Mouse (Mus musculus): Measurements from ENCODE around the gene Dynll2. TPM values are rescaled to one million over a fixed set of nuclear protein-coding genes. Genes with fewer than 3 reads are reported as not detected.

Dynll2 gene
- polyA plus RNA-seq, 1 experiment from 2014 or later = 36.2 TPM

DNA sequence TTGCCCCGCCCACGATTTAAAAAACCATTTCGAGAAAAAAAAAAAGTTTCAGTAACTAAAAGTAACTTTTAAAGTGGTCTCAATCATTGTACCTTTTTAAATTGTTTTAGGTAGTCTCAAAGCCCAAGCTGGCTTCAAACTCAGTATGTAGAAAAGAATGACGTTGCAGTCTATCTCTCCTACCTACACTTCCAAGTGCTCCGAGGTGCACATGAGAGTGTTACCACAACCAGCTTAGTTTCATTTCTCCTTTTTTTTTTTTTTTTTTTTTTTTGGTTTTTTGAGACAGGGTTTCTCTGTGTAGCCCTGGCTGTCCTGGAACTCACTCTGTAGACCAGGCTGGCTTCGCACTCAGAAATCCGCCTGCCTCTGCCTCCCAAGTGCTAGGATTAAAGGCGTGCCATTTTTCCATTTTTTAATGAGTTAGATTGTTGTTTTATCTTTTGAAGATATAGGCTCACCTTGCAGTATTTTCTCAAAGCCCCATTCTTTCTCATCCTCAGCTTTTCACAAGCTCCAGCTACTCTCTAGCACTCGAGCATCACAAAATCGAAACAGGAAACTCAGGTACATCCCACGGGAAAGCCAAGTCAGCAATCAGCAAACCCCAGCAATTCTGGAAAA, 25.4 kb upstream of the Dynll2 start:
- ATAC-seq (ENCODE audit: low FRiP score) = no peak
- Histone ChIP-seq H3K36me3 (replicated peaks) (no peaks in the 10 kb centered on the region), H3K4me1 (peaks cover 13% of the 10 kb centered on the region), H3K27me3 (no peaks in the 10 kb centered on the region), H3K27ac (no peak overlapping the region), H3K9ac (no peak overlapping the region), H3K4me3 (replicated peaks) (no peak overlapping the region), H3K9me3 (no peaks in the 10 kb centered on the region), H3K4me2 (no peak overlapping the region)
- WGBS = 94% methylated on average over 11 of the region's 11 CpGs

DNA sequence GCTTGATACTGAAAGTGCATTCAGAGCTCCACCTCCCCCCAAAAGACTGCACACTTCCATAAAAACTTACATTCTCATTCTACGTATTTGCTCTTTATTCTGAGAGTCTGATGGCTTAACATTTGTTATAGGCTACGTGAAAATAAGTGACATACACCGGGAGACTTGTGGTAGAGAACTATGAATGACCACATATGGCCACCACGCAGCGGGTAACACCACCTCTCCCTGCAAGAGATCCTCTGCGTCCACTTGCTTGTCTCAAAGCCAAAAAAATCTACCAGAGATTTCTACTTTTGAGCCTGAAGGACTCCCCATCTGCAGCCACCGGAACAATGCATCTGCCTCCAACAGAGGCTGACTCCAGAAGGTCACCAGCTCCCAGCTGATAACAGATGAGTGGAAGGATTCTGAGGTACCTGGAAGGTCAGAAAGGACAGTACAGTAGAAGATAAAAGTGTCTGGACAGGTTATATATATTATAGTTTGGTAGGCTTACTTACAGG, 24.6 kb upstream of the Dynll2 start:
- WGBS = 93% methylated on average over 7 of the region's 7 CpGs
- Histone ChIP-seq H3K4me2 (no peak overlapping the region), H3K36me3 (replicated peaks) (no peaks in the 10 kb centered on the region), H3K4me3 (replicated peaks) (no peak overlapping the region), H3K9me3 (no peaks in the 10 kb centered on the region), H3K27me3 (no peaks in the 10 kb centered on the region), H3K27ac (no peak overlapping the region), H3K4me1 (peaks cover 13% of the 10 kb centered on the region), H3K9ac (no peak overlapping the region)
- ATAC-seq (ENCODE audit: low FRiP score) = no peak

DNA sequence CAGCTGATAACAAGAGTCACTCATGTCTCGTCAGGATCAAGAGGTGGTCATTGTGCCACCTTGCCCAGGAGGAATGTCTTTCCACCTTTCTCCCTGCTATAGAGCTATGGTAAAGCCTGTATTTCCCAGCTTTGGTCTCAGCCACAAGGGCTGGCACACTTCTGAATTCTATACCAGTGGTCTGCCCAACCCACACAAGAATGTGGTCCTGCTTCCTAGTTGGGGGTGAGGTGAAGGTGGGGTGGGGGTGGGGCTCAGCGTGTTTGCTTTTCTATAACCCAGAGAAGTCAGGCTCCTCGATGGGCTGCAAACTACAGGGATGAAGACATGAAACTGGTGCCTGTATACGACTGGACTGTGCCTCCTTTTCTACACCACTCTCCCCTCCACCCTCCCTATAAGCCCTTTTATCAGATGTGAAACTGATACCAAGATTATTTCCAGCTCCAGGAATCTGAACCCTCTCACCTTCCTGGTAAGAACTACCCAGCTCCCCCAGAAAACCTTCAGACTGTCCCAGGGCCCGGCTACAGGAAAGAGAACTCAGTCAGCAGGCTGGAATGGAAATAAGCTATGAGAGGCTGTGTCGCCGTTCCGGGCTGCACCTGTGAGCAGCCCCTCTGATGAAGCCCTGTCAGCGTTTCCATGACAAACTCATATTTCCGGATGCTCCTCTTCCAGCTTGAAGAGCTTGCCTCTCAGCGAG, 24.0 kb upstream of the Dynll2 start:
- no peaks in the 10 kb centered on the region for H3K36me3 ChIP-seq (replicated peaks)
- no peak for ATAC-seq (ENCODE audit: low FRiP score)
- peaks cover 15% of the 10 kb centered on the region for H3K4me1 ChIP-seq
- no peak overlapping the region for H3K4me2 ChIP-seq
- H3K4me3 ChIP-seq (replicated peaks) = no peak overlapping the region
- 73% methylated on average over 11 of the region's 11 CpGs for WGBS
- no peak overlapping the region for H3K9ac ChIP-seq
- no peaks in the 10 kb centered on the region for H3K9me3 ChIP-seq
- H3K27me3 ChIP-seq = no peaks in the 10 kb centered on the region
- H3K27ac ChIP-seq = no peak overlapping the region

DNA sequence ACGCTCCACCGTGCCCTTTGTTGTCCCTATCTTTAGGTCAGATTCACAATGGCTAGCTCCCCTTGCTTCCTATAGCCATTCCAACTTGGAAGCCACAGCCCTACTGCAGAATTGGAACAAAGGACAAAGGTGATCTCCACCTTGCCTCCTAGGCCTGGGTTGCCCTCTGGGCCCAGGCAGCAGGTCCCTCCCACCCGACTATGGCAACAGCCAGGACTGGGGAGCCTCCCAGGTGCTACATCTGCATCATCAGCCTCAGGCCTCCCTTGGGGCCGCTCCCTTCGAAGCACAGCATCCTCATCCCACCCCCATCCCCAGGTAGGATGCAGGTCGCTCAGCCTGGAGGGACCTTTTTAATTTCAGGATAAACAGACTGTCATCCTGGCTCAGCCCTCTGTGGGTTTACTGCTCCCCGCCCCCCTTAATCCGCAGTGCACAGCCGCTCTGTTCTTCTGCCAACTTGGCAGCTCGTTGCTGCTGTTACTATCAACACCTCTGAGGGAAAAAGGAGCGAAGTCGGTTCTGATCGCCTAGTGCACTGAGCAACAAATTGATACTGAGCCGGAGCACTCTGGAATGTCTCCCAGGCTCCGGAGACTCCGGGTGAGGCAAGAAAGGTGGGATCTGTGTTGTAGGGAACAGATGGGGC, 22.3 kb upstream of the Dynll2 start:
- peak overlapping the region; percentile 33; the same call in 1 of the 2 replicates for H3K27ac ChIP-seq

DNA sequence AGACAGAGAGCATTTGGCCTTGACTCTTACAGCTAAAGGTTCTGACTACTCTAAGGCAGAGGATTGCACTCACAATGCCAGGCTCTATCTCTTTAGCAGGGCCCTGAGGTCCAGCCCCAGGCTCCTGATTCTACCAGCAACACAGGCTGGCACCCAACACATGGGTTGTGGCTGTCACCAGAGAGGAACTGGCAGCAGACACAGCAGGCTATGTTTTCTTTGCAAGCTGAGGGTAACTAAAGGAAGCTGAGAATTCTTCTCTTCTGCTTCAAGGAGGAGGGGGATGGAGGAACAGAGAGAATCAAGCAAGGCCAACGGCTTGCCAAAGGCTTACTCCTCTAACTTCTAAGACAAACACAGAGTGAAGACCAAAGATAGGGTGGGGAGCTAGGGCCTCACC, 21.3 kb upstream of the Dynll2 start:
- Histone ChIP-seq H3K4me1 (peaks cover 17% of the 10 kb centered on the region), H3K36me3 (replicated peaks) (no peaks in the 10 kb centered on the region), H3K9ac (no peak overlapping the region), H3K4me3 (replicated peaks) (no peak overlapping the region), H3K27ac (no peak overlapping the region), H3K4me2 (no peak overlapping the region), H3K9me3 (no peaks in the 10 kb centered on the region), H3K27me3 (no peaks in the 10 kb centered on the region)
- WGBS = 67% methylated on average over 1 of the region's 1 CpGs
- no peak for ATAC-seq (ENCODE audit: low FRiP score)

More for the DNA sequence above, 22.3 kb upstream of the Dynll2 start:
- Histone ChIP-seq H3K27me3 (no peaks in the 10 kb centered on the region), H3K36me3 (replicated peaks) (no peaks in the 10 kb centered on the region), H3K4me2 (peak overlapping the region; percentile 32), H3K4me3 (replicated peaks) (no peak overlapping the region), H3K9ac (no peak overlapping the region), H3K4me1 (peaks cover 17% of the 10 kb centered on the region), H3K9me3 (no peaks in the 10 kb centered on the region)
- 26% methylated on average over 16 of the region's 16 CpGs for WGBS
- ATAC-seq (ENCODE audit: low FRiP score) = peak; percentile 41; the same call in 1 of the 2 replicates

DNA sequence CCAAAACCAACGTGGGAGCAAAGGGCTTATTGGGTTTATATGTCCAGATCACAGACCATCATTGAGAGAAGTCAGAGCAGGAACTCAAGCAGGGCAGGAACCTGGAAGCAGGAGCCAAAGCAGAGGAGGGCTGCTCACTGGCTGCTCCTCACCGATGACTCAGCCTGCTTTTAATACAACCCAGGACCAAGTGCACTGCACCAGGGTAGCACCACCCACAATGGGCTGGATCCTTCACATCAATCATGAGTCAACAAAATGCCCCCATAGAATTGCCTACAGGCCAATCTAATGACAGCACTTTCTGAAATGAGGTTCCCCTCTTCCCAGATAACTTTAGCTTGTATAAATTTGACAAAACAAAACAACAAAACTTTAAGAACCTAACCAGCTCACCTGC, 16.8 kb upstream of the Dynll2 start:
- Histone ChIP-seq H3K36me3 (replicated peaks) (peaks cover 11% of the 10 kb centered on the region; the same call in 1 of the 2 replicates), H3K27ac (no peak overlapping the region), H3K4me1 (peaks cover 7% of the 10 kb centered on the region), H3K27me3 (no peaks in the 10 kb centered on the region), H3K9me3 (no peaks in the 10 kb centered on the region), H3K4me2 (no peak overlapping the region), H3K4me3 (replicated peaks) (no peak overlapping the region), H3K9ac (no peak overlapping the region)
- ATAC-seq (ENCODE audit: low FRiP score) = no peak
- WGBS = 61% methylated on average over 2 of the region's 2 CpGs

DNA sequence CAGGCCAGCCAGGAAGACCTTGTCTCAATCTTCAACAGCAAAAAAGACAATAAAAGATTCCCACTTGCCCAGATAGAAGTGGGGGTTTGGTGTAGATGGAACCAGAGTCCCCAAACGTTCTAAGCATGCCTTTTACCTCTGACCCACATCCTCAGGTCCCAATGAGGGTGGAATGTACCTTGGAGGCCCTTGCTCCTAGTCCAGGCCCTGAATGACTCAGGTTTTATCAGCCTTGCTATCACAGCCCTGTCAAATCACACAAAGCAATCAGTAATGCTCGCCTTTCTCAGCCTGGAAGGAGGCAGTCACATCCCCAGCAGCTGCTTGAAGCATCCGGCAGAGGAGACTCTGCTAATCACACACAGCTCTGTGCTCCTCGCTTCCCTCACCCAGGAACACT, 15.4 kb upstream of the Dynll2 start:
- ATAC-seq (ENCODE audit: low FRiP score) = no peak
- no peak overlapping the region for H3K4me2 ChIP-seq
- 76% methylated on average over 4 of the region's 4 CpGs for WGBS
- no peak overlapping the region for H3K27ac ChIP-seq
- H3K27me3 ChIP-seq = no peaks in the 10 kb centered on the region
- no peak overlapping the region for H3K4me3 ChIP-seq (replicated peaks)
- no peaks in the 10 kb centered on the region for H3K9me3 ChIP-seq
- H3K9ac ChIP-seq = no peak overlapping the region
- peaks cover 11% of the 10 kb centered on the region; the same call in 1 of the 2 replicates for H3K36me3 ChIP-seq (replicated peaks)
- H3K4me1 ChIP-seq = peaks cover 4% of the 10 kb centered on the region

DNA sequence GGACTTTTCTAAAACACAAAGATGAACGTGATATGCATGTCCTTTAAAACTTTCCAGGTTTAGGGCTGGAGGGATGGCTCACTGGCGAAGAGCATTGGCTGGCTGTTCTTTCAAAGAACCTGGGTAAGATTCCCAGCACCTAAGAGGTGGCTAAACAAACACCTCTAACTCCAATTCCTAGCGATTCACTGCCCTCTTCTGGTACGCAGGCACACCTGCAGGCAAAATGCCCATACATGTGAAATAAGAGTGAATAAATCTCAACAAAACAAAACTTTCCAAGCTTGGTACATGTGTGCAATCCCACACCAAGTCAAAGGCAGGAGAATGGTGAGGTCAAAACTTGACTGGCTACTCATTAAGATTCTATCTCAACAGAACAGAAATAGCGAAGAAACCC, 12.4 kb upstream of the Dynll2 start:
- H3K9me3 ChIP-seq = no peaks in the 10 kb centered on the region
- 86% methylated on average over 5 of the region's 5 CpGs for WGBS

DNA sequence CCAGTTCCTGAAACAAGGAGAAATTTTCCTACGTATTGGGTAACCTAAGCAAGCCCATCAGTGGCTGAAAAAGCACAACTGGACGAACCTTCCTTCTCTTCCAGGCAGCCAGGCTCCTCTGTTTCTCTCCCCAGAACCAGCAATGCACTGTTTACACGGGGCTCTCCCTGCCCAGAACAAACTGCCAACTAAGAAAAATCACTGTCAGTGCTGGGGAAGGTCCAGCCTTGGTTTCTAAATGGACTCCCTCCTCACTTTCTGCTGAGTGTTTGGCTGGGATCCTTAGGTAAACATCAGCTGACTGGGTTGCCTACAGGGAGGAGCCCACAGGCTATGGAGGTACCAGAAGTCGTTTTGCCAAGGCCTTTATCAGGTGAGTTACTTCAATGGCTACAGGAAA, 4.5 kb upstream of the Dynll2 start:
- Histone ChIP-seq H3K27me3 (no peaks in the 10 kb centered on the region), H3K9ac (no peak overlapping the region), H3K4me2 (no peak overlapping the region), H3K36me3 (replicated peaks) (no peaks in the 10 kb centered on the region), H3K4me3 (replicated peaks) (no peak overlapping the region), H3K27ac (no peak overlapping the region), H3K9me3 (no peaks in the 10 kb centered on the region), H3K4me1 (peaks cover 4% of the 10 kb centered on the region)
- WGBS = 58% methylated on average over 4 of the region's 4 CpGs
- ATAC-seq (ENCODE audit: low FRiP score) = no peak

More for the DNA sequence above, 12.4 kb upstream of the Dynll2 start:
- peaks cover 11% of the 10 kb centered on the region; the same call in 1 of the 2 replicates for H3K36me3 ChIP-seq (replicated peaks)
- no peak overlapping the region for H3K4me2 ChIP-seq
- H3K27ac ChIP-seq = no peak overlapping the region
- no peaks in the 10 kb centered on the region for H3K4me1 ChIP-seq
- H3K27me3 ChIP-seq = no peaks in the 10 kb centered on the region
- no peak for ATAC-seq (ENCODE audit: low FRiP score)
- no peak overlapping the region for H3K9ac ChIP-seq
- H3K4me3 ChIP-seq (replicated peaks) = no peak overlapping the region

DNA sequence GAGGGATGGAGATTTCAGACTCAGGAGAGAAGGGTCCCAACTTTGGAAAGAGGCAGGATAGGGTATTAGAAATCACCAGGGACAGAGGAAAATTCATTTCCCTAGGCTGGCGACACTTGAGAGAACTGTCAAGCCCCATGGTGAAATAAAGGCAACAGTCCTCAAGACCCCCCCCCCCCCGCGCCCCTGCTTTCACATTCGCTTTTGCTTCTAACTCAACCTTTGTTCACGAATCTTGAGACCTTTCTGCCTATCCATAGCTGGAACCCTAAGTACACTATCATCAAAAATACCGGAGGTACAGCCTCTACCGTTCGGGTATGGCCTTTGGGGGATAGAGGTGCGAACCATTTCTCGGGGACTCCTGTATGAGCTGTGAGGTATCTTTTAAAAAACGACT, 528 bp upstream of the Dynll2 start:
- no peak for ATAC-seq (ENCODE audit: low FRiP score)
- Histone ChIP-seq H3K27me3 (no peaks in the 10 kb centered on the region), H3K4me3 (replicated peaks) (peak overlapping the region; percentile 100), H3K4me1 (peaks cover 35% of the 10 kb centered on the region), H3K9ac (peak overlapping the region; percentile 100), H3K36me3 (replicated peaks) (peaks cover 16% of the 10 kb centered on the region), H3K27ac (peak overlapping the region; percentile 97), H3K4me2 (peak overlapping the region; percentile 89), H3K9me3 (no peaks in the 10 kb centered on the region)
- WGBS = 59% methylated on average over 11 of the region's 11 CpGs

DNA sequence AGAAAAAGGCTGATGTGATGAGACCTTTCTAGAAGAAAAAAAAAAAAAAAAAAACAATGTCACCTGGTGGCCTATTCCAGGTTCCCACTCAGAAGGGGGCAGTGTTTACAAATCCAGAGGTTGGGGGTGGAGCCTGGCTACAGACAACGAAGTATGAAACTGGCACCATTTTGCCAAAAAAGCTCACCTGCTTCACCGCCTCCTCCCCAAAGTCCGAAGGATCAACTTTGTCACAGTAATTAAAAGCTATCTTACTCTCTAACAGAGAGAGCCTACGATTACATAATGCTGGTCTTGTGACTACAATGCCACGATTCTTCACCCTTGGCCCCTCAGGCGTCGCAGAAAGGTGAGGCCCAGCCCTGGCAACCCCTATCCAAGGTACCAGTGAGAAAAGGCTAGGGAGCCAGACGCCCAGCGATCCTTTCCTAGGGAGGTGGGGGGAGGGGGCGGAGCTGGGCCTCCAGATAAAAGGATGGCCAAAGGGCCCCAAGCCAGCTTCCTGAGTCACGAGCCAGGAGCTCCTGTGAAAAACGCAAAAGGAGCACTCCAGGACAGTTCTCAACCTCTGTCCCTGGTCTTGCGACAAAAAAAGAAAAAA, 1.1 kb downstream of the Dynll2 start:
- peaks cover 30% of the 10 kb centered on the region for H3K36me3 ChIP-seq (replicated peaks)
- H3K9ac ChIP-seq = peak overlapping the region; percentile 100
- peaks cover 42% of the 10 kb centered on the region for H3K4me1 ChIP-seq
- H3K27me3 ChIP-seq = no peaks in the 10 kb centered on the region
- H3K4me3 ChIP-seq (replicated peaks) = peak overlapping the region; percentile 100
- WGBS = 3% methylated on average over 13 of the region's 13 CpGs
- 0 out of 2 replicates have a peak, but pooled peaks have one; percentile 3 for ATAC-seq (ENCODE audit: low FRiP score)
- H3K27ac ChIP-seq = peak overlapping the region; percentile 97; the same call in 1 of the 2 replicates
- peak overlapping the region; percentile 89 for H3K4me2 ChIP-seq
- no peaks in the 10 kb centered on the region for H3K9me3 ChIP-seq

DNA sequence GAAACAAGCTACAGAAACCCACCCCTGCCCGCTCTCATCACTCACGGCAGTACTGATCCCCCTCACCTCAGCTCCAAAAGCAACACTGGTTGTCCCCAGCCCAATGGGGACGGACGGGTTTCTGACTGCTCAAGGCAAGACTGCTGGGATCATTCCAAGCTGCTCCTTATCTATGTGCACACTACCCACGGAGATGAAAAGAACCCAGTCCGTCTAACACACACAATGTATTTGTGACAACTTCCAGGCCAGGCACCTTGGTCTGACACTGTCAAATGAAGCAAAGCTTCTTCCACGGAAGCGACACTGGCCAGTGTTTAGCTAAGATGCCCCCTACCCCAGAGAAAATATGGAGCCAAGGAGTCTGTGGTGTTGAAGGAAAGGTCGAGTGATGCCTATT, 1.7 kb downstream of the Dynll2 start:
- ATAC-seq (ENCODE audit: low FRiP score) = no peak
- no peaks in the 10 kb centered on the region for H3K27me3 ChIP-seq
- 48% methylated on average over 9 of the region's 9 CpGs for WGBS
- H3K4me1 ChIP-seq = peaks cover 42% of the 10 kb centered on the region
- peak overlapping the region; percentile 100 for H3K4me3 ChIP-seq (replicated peaks)
- peaks cover 36% of the 10 kb centered on the region for H3K36me3 ChIP-seq (replicated peaks)
- no peak overlapping the region for H3K27ac ChIP-seq
- H3K9ac ChIP-seq = peak overlapping the region; percentile 63
- H3K4me2 ChIP-seq = peak overlapping the region; percentile 89
- H3K9me3 ChIP-seq = no peaks in the 10 kb centered on the region
